Mouse (Mus musculus) limb, embryonic 11.5 days (tissue): ENCODE measurements around the gene Zfp523. TPM values are rescaled to one million over a fixed set of nuclear protein-coding genes. Genes with fewer than 3 reads are reported as not detected.

Experiments used
- polyA plus RNA-seq: library from polyadenylated mRNA; unstranded; fragments of >200 nt; fragmentation: Nextera tagmentation; extraction: Ambion mirVana; gene quantifications from 2 replicates; pipeline ENCODE4 v1.2.1, GENCODE M21; 2014

Zfp523 gene
- polyA plus RNA-seq, 1 experiment from 2014 or later: 34.0 TPM

Other genes with a start within 250 kb of the Zfp523 start
- 0.43 and 1.1 TPM in 2 replicates for gene Tcp11, start 96.5 kb upstream of the Zfp523 start, polyA plus RNA-seq
- gene Scube3, start 35.0 kb upstream of the Zfp523 start, polyA plus RNA-seq: 11.8 and 13.3 TPM in 2 replicates
- 4.5 and 5.6 TPM in 2 replicates for gene Def6, start 30.6 kb downstream of the Zfp523 start, polyA plus RNA-seq
- 2.3 and 2.7 TPM in 2 replicates for gene Ppard, start 55.6 kb downstream of the Zfp523 start, polyA plus RNA-seq
- 27.3 and 29.4 TPM in 2 replicates for gene Fance, start 136.4 kb downstream of the Zfp523 start, polyA plus RNA-seq
- gene Rpl10a, start 151.3 kb downstream of the Zfp523 start, polyA plus RNA-seq: 616 TPM in 2 replicates
- gene Tead3, start 173.7 kb downstream of the Zfp523 start, polyA plus RNA-seq: 10.0 and 10.6 TPM in 2 replicates
- gene Tulp1, start 188.1 kb downstream of the Zfp523 start, polyA plus RNA-seq: 3.4 and 4.4 TPM in 2 replicates